Mouse (Mus musculus) heart, embryonic 10.5 days (tissue): ENCODE results near the gene A630001G21Rik. TPM values are rescaled to one million over a fixed set of nuclear protein-coding genes. Genes with fewer than 3 reads are reported as not detected.

Experiments used
- DNase-seq: peaks from one replicate; pipeline ENCODE4 v3.0.0-alpha.2; 2017; ENCODE audit warnings: low spot score
- H3K27ac ChIP-seq: fragments of 300-500 bp; sonication (generic); 2 replicates; pipeline ENCODE4 v1.5.1; 2016; ENCODE audit warnings: mild to moderate bottlenecking
- H3K27me3 ChIP-seq: fragments of 300-500 bp; sonication (generic); 2 replicates; pipeline ENCODE4 v1.6.1; 2016; ENCODE audit warnings: mild to moderate bottlenecking; ENCODE audit not compliant: poor library complexity, insufficient read depth, severe bottlenecking
- H3K36me3 ChIP-seq: fragments of 300-500 bp; sonication (generic); 2 replicates; pipeline ENCODE4 v1.6.1; 2016; ENCODE audit warnings: mild to moderate bottlenecking, moderate library complexity
- H3K4me1 ChIP-seq: fragments of 300-500 bp; sonication (generic); 2 replicates; pipeline ENCODE4 v1.6.1; 2016; ENCODE audit warnings: mild to moderate bottlenecking
- H3K4me3 ChIP-seq: fragments of 300-500 bp; sonication (generic); 2 replicates; pipeline ENCODE4 v1.5.1; 2016; ENCODE audit warnings: mild to moderate bottlenecking, moderate library complexity
- H3K9me3 ChIP-seq: fragments of 300-500 bp; sonication (generic); 2 replicates; pipeline ENCODE4 v1.6.1; 2016; ENCODE audit warnings: mild to moderate bottlenecking, moderate library complexity
- WGBS: fragments of 180-500 bp; shearing (Covaris S2); methylation state at CpG from one replicate; pipeline ENCODE4 v1.1.7; 2016; 5-methylcytosine and 5-hydroxymethylcytosine counted together
- polyA plus RNA-seq: library from polyadenylated mRNA; unstranded; fragments of >200 nt; fragmentation: Nextera tagmentation; extraction: Ambion mirVana; gene quantifications from 2 replicates; pipeline ENCODE4 v1.2.1, GENCODE M21; 2016

The A630001G21Rik gene
- polyA plus RNA-seq, 1 experiment from 2014 or later = 1.2 TPM

- Histone ChIP-seq H3K27ac (peak overlapping the region; percentile 97), H3K9me3 (no peaks in the 10 kb centered on the region), H3K4me1 (peaks cover 9% of the 10 kb centered on the region; the same call in 1 of the 2 replicates), H3K36me3 (peaks cover 7% of the 10 kb centered on the region; the same call in 1 of the 2 replicates), H3K27me3 (no peaks in the 10 kb centered on the region), H3K4me3 (peak overlapping the region; percentile 88)
- WGBS = under 1% methylated on average over 38 of the region's 38 CpGs
- DNase-seq = peak; percentile 86
These were observed 15.8 kb upstream of the A630001G21Rik start for GRCm38 (mm10) chr1:85794106-85794771.

DNA sequence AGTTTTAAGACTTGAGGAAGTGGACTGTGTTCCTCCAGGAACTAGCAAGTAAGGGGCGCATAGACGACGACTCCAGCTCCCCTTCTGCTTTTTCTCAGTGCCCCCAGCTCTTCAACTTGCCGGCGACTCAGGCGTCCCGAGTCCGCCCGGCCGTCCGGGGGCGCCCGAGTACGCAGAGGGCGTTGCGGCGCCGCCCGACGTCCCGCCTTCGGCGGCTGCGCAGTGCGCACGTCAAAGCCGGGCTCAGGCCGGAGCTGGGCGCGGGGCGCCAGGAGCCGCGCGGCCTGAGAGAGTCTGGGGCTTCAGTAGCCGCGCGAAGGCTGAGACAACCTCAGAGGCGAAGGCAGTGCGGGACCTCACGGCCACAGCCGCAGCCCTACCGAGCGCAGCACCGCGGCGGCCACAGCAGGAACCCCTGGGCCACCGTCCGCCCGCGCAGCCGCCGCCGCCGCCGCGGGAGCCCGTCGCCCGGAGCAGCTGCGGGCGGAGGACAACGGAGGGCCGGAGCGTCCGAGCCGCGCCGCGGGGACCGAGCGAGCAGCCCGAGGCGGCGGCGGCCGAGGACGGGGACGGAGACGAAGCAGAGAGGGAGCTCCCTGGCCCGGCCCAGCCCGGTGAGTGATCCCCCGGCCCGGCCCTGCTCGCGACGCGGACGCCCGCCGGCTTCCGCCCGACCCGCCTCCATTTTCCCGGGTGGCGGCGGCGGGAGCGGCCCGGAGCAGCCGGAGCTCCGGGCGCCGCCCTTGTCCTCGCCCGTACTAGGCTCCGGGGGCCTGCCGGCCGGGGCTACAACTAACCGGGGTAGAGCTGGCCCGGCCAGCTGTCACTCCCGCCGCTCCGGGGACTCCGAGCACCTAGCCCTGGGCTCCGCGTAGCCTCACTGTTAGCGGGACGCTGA, 15.0 kb upstream of the A630001G21Rik start, which contains the start of gene Cab39:
Gene Cab39 (plus strand): TSS at position 234 of the 898 bp plus-strand sequence.
- H3K36me3 ChIP-seq = peaks cover 7% of the 10 kb centered on the region; the same call in 1 of the 2 replicates
- DNase-seq = peak; percentile 89
- WGBS = under 1% methylated on average over 116 of the region's 118 CpGs
- H3K9me3 ChIP-seq = no peaks in the 10 kb centered on the region
- no peaks in the 10 kb centered on the region for H3K27me3 ChIP-seq
- H3K4me3 ChIP-seq = peak within 1 kb of the TSS; percentile 88
- peak within 1 kb of the TSS; percentile 97 for H3K27ac ChIP-seq
- peaks cover 9% of the 10 kb centered on the region; the same call in 1 of the 2 replicates for H3K4me1 ChIP-seq

GRCm38 (mm10) chr1:85791476-85791875, 13.0 kb upstream of the A630001G21Rik start:
- peaks cover 9% of the 10 kb centered on the region; the same call in 1 of the 2 replicates for H3K4me1 ChIP-seq
- no peak overlapping the region for H3K4me3 ChIP-seq
- no peaks in the 10 kb centered on the region for H3K27me3 ChIP-seq
- DNase-seq = no peak
- peaks cover 2% of the 10 kb centered on the region; the same call in 1 of the 2 replicates for H3K36me3 ChIP-seq
- H3K9me3 ChIP-seq = no peaks in the 10 kb centered on the region
- no peak overlapping the region for H3K27ac ChIP-seq
- WGBS = 76% methylated on average over 3 of the region's 3 CpGs

- no peak overlapping the region for H3K27ac ChIP-seq
- no peaks in the 10 kb centered on the region for H3K9me3 ChIP-seq
- no peaks in the 10 kb centered on the region for H3K27me3 ChIP-seq
- H3K4me3 ChIP-seq = no peak overlapping the region
- H3K4me1 ChIP-seq = peaks cover 5% of the 10 kb centered on the region; the same call in 1 of the 2 replicates
- WGBS = 61% methylated on average over 3 of the region's 3 CpGs
- H3K36me3 ChIP-seq = no peaks in the 10 kb centered on the region
- no peak for DNase-seq
These were observed 12.1 kb upstream of the A630001G21Rik start for GRCm38 (mm10) chr1:85790565-85790964.

- Histone ChIP-seq H3K4me3 (no peak overlapping the region), H3K9me3 (no peaks in the 10 kb centered on the region), H3K27ac (no peak overlapping the region), H3K27me3 (no peaks in the 10 kb centered on the region), H3K4me1 (no peaks in the 10 kb centered on the region), H3K36me3 (no peaks in the 10 kb centered on the region)
- no peak for DNase-seq
- 71% methylated on average over 4 of the region's 4 CpGs for WGBS
These were observed 1.2 kb upstream of the A630001G21Rik start for GRCm38 (mm10) chr1:85779428-85780180.

DNA sequence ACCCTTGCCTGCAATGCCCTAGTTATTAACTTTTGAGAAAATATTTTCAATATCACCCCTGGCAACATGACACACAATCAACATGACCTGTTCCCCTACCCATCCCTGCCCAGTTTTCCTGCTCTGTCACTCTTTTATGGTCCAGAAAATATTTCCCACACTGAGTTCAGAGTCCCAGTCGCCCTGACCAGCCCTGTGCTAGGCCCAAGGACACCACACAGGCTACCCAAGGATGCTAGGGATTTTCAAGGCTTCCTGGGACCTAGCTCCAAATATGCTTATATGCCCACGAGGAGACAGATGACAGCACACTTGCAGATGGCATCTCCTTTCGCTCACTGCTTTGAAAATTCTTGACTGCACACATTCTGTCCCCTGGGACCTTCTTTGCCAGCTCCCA, 569 bp upstream of the A630001G21Rik start:
- Histone ChIP-seq H3K4me3 (no peak overlapping the region), H3K27me3 (no peaks in the 10 kb centered on the region), H3K9me3 (no peaks in the 10 kb centered on the region), H3K27ac (no peak overlapping the region), H3K36me3 (no peaks in the 10 kb centered on the region), H3K4me1 (no peaks in the 10 kb centered on the region)
- DNase-seq = no peak
- WGBS = 64% methylated on average over 3 of the region's 3 CpGs

GRCm38 (mm10) chr1:85776154-85776553, 2.3 kb downstream of the A630001G21Rik start:
- no peak overlapping the region for H3K4me3 ChIP-seq
- WGBS = 39% methylated on average over 10 of the region's 10 CpGs
- no peaks in the 10 kb centered on the region for H3K4me1 ChIP-seq
- H3K27ac ChIP-seq = no peak overlapping the region
- no peaks in the 10 kb centered on the region for H3K36me3 ChIP-seq
- no peaks in the 10 kb centered on the region for H3K27me3 ChIP-seq
- H3K9me3 ChIP-seq = no peaks in the 10 kb centered on the region
- DNase-seq = no peak

DNA sequence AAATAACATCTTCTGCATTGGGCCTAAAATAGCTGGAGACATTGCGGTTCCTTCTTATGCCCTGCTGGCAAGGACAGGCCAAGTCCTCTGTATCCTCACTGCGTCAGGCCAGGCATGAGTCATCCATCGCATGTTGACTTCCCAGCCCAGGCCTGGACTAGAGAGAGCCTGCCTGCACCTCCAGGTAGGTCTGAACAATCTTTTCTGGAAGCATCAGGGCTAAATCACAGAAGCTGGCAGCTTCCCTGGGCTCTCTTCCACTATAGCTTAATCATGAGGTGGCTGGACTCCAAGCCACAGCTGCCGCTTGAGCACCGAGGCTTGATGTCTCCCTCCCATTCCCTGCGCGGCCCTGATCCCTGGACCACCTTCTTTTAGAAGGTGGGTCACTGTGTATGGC, 3.3 kb downstream of the A630001G21Rik start:
- WGBS = 80% methylated on average over 7 of the region's 7 CpGs
- H3K27ac ChIP-seq = no peak overlapping the region
- no peaks in the 10 kb centered on the region for H3K27me3 ChIP-seq
- H3K4me1 ChIP-seq = no peaks in the 10 kb centered on the region
- no peaks in the 10 kb centered on the region for H3K36me3 ChIP-seq
- H3K4me3 ChIP-seq = no peak overlapping the region
- no peak for DNase-seq
- no peaks in the 10 kb centered on the region for H3K9me3 ChIP-seq

DNA sequence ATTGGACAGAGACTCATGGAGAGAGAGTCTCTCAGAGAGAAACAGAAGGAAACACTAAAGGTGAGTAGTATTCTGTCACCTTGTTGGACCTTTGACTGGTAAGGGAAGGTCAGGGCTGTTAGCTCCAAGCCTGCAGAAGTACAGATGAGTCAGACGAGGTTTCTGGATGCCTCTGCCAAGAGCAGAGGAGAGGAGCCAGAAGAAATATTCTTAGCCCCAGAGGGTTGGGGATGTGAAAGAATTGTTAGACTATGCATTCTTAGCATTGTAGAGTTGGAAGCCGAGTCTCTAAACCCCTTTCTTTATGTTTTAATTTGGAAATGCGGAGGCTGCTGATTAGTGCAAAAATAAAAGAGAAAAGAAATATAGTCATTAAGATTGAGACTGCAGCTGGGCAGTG, 6.5 kb downstream of the A630001G21Rik start:
- Histone ChIP-seq H3K27me3 (no peaks in the 10 kb centered on the region), H3K4me1 (no peaks in the 10 kb centered on the region)
- 63% methylated on average over 3 of the region's 3 CpGs for WGBS

GRCm38 (mm10) chr1:85767754-85768153, 10.7 kb downstream of the A630001G21Rik start:
- no peaks in the 10 kb centered on the region for H3K9me3 ChIP-seq
- no peak overlapping the region for H3K27ac ChIP-seq
- H3K4me3 ChIP-seq = no peak overlapping the region
- no peak for DNase-seq
- H3K4me1 ChIP-seq = no peaks in the 10 kb centered on the region
- whole genome bisulfite sequencing = 25% methylated on average over 1 of the region's 1 CpGs
- H3K36me3 ChIP-seq = no peaks in the 10 kb centered on the region
- no peaks in the 10 kb centered on the region for H3K27me3 ChIP-seq

More for the DNA sequence above, 6.5 kb downstream of the A630001G21Rik start:
- Histone ChIP-seq H3K4me3 (no peak overlapping the region), H3K27ac (no peak overlapping the region), H3K36me3 (no peaks in the 10 kb centered on the region), H3K9me3 (no peaks in the 10 kb centered on the region)
- no peak for DNase-seq

DNA sequence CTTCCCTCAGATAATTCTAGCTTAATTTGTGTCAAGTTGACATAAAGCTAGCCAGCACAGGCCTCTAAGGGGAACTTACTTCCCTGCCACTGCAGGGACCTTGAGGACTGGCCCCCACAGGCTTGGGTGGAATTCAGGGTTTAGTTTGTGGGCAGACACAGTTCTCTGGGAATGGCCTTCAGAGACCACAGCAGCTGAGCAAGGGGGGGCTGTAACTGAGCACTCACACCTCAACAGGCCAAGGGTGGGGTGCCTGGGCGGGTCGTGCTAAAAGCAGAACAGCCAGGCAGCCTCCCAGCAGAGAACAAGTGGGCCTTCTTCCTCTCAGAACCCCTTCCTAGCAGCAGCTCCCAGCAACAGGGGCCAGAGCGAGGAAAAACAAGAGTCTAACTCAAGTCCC, 12.3 kb downstream of the A630001G21Rik start:
- 81% methylated on average over 3 of the region's 3 CpGs for WGBS
- no peak for DNase-seq

DNA sequence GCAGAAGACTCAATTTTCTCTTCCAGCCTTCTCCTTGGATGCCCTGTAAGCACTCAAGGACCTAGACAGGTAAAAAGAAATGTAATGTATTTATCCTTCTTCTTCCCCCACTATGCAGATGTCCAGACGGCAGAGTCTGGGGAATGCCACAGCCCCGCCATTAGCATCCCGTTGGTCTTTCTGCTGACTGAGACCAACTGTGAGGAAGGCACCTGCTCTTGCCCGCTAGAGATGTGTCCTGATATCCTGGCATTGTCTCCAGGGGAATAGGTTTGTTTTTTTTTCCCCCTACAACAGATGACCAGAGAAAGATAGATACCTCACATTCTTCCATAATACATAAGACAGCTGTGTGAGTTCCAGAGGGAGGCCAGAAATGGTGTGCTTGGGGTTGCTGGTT, 14.2 kb downstream of the A630001G21Rik start:
- no peaks in the 10 kb centered on the region for H3K27me3 ChIP-seq
- no peak for DNase-seq
- H3K9me3 ChIP-seq = no peaks in the 10 kb centered on the region
- H3K36me3 ChIP-seq = no peaks in the 10 kb centered on the region
- H3K4me1 ChIP-seq = no peaks in the 10 kb centered on the region
- 71% methylated on average over 4 of the region's 4 CpGs for WGBS
- H3K27ac ChIP-seq = no peak overlapping the region
- no peak overlapping the region for H3K4me3 ChIP-seq

More for the DNA sequence above, 12.3 kb downstream of the A630001G21Rik start:
- H3K27me3 ChIP-seq = no peaks in the 10 kb centered on the region
- no peak overlapping the region for H3K4me3 ChIP-seq
- H3K4me1 ChIP-seq = no peaks in the 10 kb centered on the region
- no peaks in the 10 kb centered on the region for H3K36me3 ChIP-seq
- no peaks in the 10 kb centered on the region for H3K9me3 ChIP-seq
- no peak overlapping the region for H3K27ac ChIP-seq
